Mouse (Mus musculus) heart, embryonic 15.5 days (tissue): ENCODE data around the gene Wasf3. TPM values are rescaled to one million over a fixed set of nuclear protein-coding genes. Genes with fewer than 3 reads are reported as not detected.

Experiments
- ATAC-seq: fragments of 200-750 bp; cut with Nextera tagmentation; replicated peaks from 2 replicates; pipeline ENCODE4 v1.8.0; 2017; ENCODE audit warnings: low read depth, moderate TSS enrichment; ENCODE audit not compliant: insufficient number of reproducible peaks, insufficient read depth, low FRiP score
- H3K27ac ChIP-seq: fragments of 300-500 bp; sonication (generic); 2 replicates; pipeline ENCODE4 v1.5.1; 2015; ENCODE audit warnings: mild to moderate bottlenecking, inconsistent platforms
- H3K27me3 ChIP-seq: fragments of 300-500 bp; sonication (generic); 2 replicates; pipeline ENCODE4 v1.6.1; 2015; ENCODE audit warnings: inconsistent platforms
- H3K36me3 ChIP-seq: fragments of 300-500 bp; sonication (generic); 2 replicates; pipeline ENCODE4 v1.6.1; 2015; ENCODE audit warnings: mild to moderate bottlenecking, inconsistent platforms
- H3K4me1 ChIP-seq: fragments of 300-500 bp; sonication (generic); replicated peaks from 2 replicates; pipeline ENCODE4 v1.6.1; 2015; ENCODE audit warnings: inconsistent platforms
- H3K4me2 ChIP-seq: fragments of 300-500 bp; sonication (generic); 2 replicates; pipeline ENCODE4 v1.6.1; 2015; ENCODE audit warnings: inconsistent platforms, mild to moderate bottlenecking, moderate library complexity
- H3K4me3 ChIP-seq: fragments of 300-500 bp; sonication (generic); 2 replicates; pipeline ENCODE4 v1.5.1; 2015; ENCODE audit warnings: mild to moderate bottlenecking, inconsistent platforms
- H3K9ac ChIP-seq: fragments of 300-500 bp; sonication (generic); 2 replicates; pipeline ENCODE4 v1.6.1; 2015; ENCODE audit warnings: mild to moderate bottlenecking, inconsistent platforms
- H3K9me3 ChIP-seq: fragments of 300-500 bp; sonication (generic); replicated peaks from 2 replicates; pipeline ENCODE4 v1.6.1; 2016; ENCODE audit warnings: inconsistent platforms
- WGBS: fragments of 180-500 bp; shearing (Covaris S2); methylation state at CpG from one replicate; pipeline ENCODE4 v1.1.7; 2015; ENCODE audit warnings: mixed read lengths; 5-methylcytosine and 5-hydroxymethylcytosine counted together
- polyA plus RNA-seq: library from polyadenylated mRNA; unstranded; fragments of >200 nt; fragmentation: Nextera tagmentation; extraction: Ambion mirVana; gene quantifications from 2 replicates; pipeline ENCODE4 v1.2.1, GENCODE M21; 2015

The Wasf3 gene
- polyA plus RNA-seq, result 0.11 and 0.37 TPM in 2 replicates

DNA sequence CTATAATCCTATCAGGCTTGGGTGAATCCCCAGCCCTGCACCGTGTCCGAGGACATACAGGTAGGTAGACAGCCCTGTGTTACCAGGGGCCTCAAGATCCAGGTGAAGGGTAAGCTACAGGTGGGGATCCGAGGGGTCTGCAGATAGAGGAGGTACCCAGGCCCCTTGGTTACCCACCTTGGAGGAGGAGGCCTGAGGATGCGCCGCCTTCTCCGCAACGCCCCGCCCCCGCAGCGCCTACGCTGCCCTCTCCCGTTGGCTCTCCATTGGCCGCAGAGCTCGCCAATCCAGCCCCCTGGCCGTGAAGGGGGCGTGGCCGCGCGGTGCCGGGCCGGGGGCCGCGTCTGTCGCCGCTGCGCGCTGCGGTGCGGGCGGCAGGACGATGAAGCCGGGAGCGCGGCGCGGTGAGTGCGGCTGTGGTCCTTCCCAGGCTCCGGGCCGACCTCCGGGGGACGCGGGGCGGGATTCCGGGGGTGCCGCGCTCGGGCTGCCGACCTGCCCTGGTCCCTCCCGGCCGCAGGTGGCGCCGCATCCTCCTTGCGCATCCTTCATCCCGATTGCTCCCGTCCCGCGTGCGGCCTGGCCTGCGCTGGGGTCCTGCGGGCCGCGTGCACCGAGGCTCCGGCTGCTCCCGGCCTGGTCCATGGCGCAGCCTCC is at the start of gene Wasf3:
TSS of gene Wasf3 (plus strand) at position 51 of the 657 bp plus-strand sequence.
- WGBS, result 2% methylated on average over 64 of the region's 66 CpGs
- ATAC-seq, result peak; percentile 80
- Histone ChIP-seq H3K9me3 (no peaks in the 10 kb centered on the region; the same call in 1 of the 2 replicates), H3K36me3 (no peaks in the 10 kb centered on the region), H3K9ac (peak within 1 kb of the TSS; percentile 36; the same call in 1 of the 2 replicates), H3K4me3 (peak within 1 kb of the TSS; percentile 56), H3K27me3 (peaks cover 36% of the 10 kb centered on the region), H3K27ac (no peak within 1 kb of the TSS), H3K4me1 (peaks cover 7% of the 10 kb centered on the region), H3K4me2 (peak within 1 kb of the TSS; percentile 83)

DNA sequence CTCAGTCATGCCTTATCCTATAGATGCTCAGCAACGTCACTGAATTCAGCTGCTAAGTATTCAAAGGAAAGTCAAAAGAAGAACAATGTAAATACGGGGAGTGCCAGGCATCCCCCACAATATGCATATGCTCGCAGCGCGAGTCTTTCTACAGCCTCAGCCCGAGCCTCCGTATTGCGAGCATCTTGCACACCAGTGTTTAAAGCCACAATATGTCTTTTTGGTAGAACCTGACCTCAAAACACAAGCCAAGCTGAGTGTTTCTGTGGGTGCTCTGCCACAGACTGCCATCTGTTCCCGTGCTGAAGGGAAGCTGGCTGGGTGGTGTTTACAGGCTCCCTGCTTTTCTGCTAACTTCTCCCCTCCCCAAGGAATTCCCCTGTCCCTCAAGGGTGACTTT is 46.7 kb upstream of the Wasf3 start:
- Histone ChIP-seq H3K4me2 (no peak overlapping the region), H3K4me3 (no peak overlapping the region), H3K9ac (no peak overlapping the region), H3K36me3 (no peaks in the 10 kb centered on the region), H3K27me3 (no peaks in the 10 kb centered on the region), H3K9me3 (no peaks in the 10 kb centered on the region), H3K4me1 (no peaks in the 10 kb centered on the region), H3K27ac (no peak overlapping the region)
- no peak for ATAC-seq
- whole genome bisulfite sequencing, result 67% methylated on average over 9 of the region's 9 CpGs

DNA sequence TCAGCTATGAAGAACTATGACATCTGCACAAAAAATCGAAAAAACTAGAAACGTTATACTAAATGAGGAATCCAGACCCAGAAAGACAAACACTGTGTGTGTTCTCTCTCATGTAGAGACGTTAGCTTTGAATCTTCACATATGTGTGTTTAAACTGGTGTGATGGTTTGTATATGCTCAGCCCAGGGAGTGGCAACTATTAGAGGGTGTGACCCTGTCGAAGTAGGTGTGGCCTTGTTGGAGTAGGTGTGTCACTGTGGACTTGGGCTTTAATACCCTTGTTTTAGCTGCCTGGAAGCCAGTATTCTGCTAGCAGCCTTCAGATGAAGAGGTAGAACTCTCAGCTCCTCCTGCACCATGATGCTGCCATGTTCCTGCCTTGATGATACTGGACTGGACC is 44.7 kb upstream of the Wasf3 start:
- Histone ChIP-seq H3K9me3 (no peaks in the 10 kb centered on the region), H3K27ac (no peak overlapping the region), H3K4me2 (no peak overlapping the region), H3K4me3 (no peak overlapping the region), H3K4me1 (no peaks in the 10 kb centered on the region), H3K36me3 (no peaks in the 10 kb centered on the region), H3K27me3 (no peaks in the 10 kb centered on the region), H3K9ac (no peak overlapping the region)
- 77% methylated on average over 4 of the region's 4 CpGs for WGBS
- no peak for ATAC-seq

DNA sequence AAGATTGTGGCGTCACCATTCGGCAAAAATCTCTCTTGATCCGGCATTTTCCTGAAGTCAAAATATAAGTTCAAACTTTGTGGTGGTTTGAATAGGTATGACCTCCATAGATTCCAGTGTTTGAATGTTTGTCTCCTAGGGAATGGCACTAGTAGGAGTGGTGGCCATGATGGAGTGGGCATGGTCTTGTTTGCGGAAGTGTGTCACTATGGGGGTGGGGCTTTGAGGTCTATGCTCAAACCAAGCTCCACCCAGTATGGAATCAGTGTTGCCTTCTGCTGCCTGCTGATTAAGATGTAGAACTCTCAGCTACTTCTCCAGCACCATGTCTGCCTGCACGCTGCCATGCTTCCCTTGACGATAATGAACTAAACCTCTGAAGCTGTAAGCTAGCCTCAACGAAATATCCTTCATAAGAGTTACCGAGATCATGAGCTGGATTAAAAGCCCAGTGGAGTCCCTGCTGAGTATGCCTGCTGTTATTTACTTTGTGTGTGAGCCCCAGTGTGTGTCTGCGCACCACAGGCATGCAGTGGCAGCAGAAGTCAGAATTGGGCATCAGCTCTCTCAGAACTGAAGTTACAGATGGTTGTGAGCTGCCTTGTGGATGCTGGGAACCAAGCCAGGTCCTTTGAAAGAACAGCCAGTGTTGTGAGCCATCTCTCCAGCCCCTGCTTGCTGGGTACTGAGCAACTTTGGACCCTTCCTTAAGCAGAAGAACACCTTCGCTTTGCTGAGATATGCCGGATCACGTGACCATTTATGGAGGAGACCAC is 39.7 kb upstream of the Wasf3 start:
- no peak for ATAC-seq
- Histone ChIP-seq H3K27ac (no peak overlapping the region), H3K36me3 (no peaks in the 10 kb centered on the region), H3K4me3 (no peak overlapping the region), H3K9ac (no peak overlapping the region), H3K4me2 (no peak overlapping the region), H3K4me1 (no peaks in the 10 kb centered on the region), H3K27me3 (no peaks in the 10 kb centered on the region), H3K9me3 (no peaks in the 10 kb centered on the region)
- WGBS, result 85% methylated on average over 12 of the region's 12 CpGs

DNA sequence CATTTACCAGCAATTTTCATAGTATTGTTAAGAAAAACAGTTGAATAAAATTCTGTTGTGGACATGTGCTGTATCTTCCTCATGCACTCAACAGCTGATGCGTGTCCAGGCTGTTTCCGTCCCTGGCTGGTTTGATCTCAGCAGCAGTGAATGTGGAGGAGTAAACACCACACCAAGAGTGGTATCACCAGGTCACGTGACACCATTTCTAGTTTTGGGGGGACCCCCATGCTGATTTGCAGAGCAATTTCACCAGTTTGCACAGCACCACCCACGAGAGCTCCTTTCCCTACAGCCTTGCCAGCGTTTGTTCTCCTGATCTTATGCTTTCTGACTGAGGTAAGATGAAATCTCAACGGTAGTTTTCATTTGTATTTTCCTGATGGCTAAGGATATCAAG is 37.7 kb upstream of the Wasf3 start:
- Histone ChIP-seq H3K4me2 (no peak overlapping the region), H3K27ac (no peak overlapping the region), H3K9ac (no peak overlapping the region), H3K9me3 (no peaks in the 10 kb centered on the region), H3K4me1 (no peaks in the 10 kb centered on the region), H3K4me3 (no peak overlapping the region), H3K36me3 (no peaks in the 10 kb centered on the region), H3K27me3 (no peaks in the 10 kb centered on the region)
- ATAC-seq, result no peak
- WGBS, result 72% methylated on average over 6 of the region's 6 CpGs

DNA sequence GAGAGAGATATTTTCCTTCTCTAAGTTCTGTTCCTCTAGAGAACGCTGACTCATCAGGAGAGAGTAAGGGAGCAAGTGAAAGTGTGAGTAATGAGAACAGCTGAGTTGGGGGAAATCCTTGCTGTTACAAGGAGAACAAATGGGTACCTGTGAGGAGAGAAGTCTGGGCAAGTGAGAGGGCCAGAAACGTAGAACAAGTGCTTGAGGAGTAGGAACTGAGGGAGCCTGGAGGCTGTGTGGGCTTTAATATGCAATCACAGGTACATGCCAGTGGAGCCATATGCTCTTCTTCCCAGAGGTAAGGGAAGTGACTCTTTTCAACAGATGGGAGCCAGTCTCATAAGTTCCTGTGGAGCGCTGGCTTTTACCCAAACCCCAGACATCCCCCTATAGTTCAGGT is 35.6 kb upstream of the Wasf3 start:
- 70% methylated on average over 3 of the region's 3 CpGs for WGBS
- Histone ChIP-seq H3K9me3 (no peaks in the 10 kb centered on the region), H3K27me3 (no peaks in the 10 kb centered on the region), H3K27ac (no peak overlapping the region), H3K4me3 (no peak overlapping the region), H3K4me2 (no peak overlapping the region), H3K4me1 (no peaks in the 10 kb centered on the region), H3K36me3 (no peaks in the 10 kb centered on the region), H3K9ac (no peak overlapping the region)
- ATAC-seq, result no peak

DNA sequence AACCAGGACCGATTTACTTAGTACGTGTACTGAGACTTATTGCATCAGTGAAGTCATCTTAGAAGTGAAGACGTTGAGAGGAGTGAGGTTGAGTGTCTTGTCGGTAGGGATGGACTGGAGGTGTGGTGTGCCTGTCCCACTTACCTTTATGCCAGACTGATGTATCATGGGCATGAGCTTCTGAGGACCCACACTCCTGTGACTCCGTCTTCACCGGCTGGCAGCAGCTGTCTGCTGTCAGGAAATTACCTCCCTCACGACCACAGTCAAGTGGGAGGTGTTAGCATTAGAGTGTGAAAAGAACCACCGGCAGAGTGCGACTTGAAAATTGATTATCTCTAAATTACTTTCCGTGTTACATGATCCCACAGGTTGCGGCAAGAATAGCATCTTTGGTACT is 34.0 kb upstream of the Wasf3 start:
- Histone ChIP-seq H3K4me2 (no peak overlapping the region), H3K27me3 (no peaks in the 10 kb centered on the region), H3K27ac (no peak overlapping the region), H3K9me3 (no peaks in the 10 kb centered on the region), H3K4me3 (no peak overlapping the region), H3K36me3 (no peaks in the 10 kb centered on the region), H3K4me1 (no peaks in the 10 kb centered on the region), H3K9ac (no peak overlapping the region)
- ATAC-seq, result no peak
- WGBS, result 75% methylated on average over 11 of the region's 11 CpGs

DNA sequence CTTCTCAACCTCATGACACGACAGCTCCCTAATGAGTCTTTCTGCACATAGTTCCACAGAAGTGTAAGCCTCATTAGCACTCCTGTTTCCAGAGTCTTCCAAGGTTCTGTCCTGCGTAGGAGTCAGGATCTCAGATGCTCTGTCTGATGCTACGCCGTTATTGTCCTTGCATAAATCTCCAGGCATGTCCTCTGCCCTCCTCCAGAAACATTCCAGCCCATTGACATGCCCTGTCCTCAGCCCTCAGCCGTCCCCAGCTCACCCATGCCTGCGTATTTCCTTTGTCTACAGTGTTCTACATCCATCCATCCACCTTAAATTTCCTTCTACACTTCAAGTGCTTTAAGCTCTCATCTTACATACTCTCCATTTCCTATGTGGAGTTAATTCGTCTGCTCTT is 32.8 kb upstream of the Wasf3 start:
- no peak overlapping the region for H3K9ac ChIP-seq
- no peak overlapping the region for H3K4me2 ChIP-seq
- no peak for ATAC-seq
- no peaks in the 10 kb centered on the region for H3K9me3 ChIP-seq
- H3K27ac ChIP-seq, result no peak overlapping the region
- no peaks in the 10 kb centered on the region for H3K36me3 ChIP-seq
- H3K4me1 ChIP-seq, result no peaks in the 10 kb centered on the region
- WGBS, result 76% methylated on average over 7 of the region's 7 CpGs
- no peaks in the 10 kb centered on the region for H3K27me3 ChIP-seq
- H3K4me3 ChIP-seq, result no peak overlapping the region

DNA sequence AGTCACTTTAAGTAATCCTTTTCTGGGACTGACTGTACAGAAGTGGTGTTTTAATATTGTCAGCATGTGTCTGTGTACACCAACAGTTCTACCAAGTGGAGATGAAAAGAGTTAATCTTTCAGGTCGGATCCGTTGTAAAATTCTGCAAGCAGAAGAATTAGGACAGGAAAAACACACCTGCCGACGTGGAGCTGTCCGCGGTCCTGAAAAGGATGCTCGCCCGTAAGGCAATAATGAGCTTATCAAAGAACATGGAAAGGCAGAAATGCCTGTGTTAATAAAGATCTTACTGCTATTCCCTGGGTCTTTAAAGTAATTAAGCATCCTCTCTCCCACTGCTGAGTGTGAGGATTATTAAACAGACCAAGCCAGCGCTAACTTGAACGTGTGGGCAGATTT is 24.4 kb upstream of the Wasf3 start:
- 35% methylated on average over 10 of the region's 10 CpGs for WGBS
- no peaks in the 10 kb centered on the region for H3K9me3 ChIP-seq
- ATAC-seq, result no peak
- H3K9ac ChIP-seq, result no peak overlapping the region
- H3K27me3 ChIP-seq, result no peaks in the 10 kb centered on the region
- no peak overlapping the region for H3K27ac ChIP-seq
- no peaks in the 10 kb centered on the region for H3K4me1 ChIP-seq
- no peak overlapping the region for H3K4me2 ChIP-seq
- no peak overlapping the region for H3K4me3 ChIP-seq
- H3K36me3 ChIP-seq, result no peaks in the 10 kb centered on the region

DNA sequence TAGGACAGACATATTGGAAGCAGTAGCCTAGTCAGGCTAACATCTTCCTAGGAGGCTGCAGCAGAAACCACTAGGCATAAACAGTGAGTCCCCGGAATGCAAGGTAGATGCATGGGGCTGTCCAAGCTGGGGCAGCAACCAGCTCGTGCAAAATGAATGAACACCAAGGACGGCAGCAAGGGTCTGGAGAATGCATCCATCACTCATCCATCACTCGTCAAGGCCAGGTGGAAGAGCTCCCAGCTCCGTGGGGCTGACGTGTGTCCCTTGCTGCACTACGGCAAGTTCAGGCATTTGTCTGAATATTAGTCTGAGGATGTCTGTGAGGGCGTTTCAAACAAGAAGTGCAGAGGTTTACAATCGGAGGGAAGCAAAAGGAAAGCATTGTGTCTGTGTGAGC is 22.1 kb upstream of the Wasf3 start:
- Histone ChIP-seq H3K4me2 (no peak overlapping the region), H3K27ac (no peak overlapping the region), H3K4me3 (no peak overlapping the region), H3K36me3 (no peaks in the 10 kb centered on the region), H3K27me3 (no peaks in the 10 kb centered on the region), H3K9me3 (no peaks in the 10 kb centered on the region), H3K4me1 (no peaks in the 10 kb centered on the region), H3K9ac (no peak overlapping the region)
- ATAC-seq, result no peak
- WGBS, result 66% methylated on average over 9 of the region's 9 CpGs

DNA sequence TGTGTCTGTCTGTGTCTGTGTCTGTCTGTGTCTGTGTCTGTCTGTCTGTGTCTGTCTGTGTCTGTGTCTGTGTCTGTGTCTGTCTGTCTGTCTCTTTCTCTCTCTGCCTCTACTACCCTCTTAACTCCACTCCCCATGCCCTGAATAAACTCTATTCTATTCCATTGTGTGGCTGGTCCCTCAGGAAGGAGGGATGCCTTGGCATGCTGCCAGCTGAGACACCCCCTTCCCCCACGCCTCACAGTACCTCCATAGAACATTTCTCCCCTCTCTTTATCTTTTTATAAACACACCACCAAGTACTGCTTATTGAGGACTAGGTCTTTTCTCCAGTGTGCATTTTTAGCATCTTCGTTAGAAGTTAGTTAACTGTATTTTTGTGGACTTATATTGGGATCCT is 16.4 kb upstream of the Wasf3 start:
- no peaks in the 10 kb centered on the region for H3K27me3 ChIP-seq
- no peak overlapping the region for H3K4me2 ChIP-seq
- H3K9ac ChIP-seq, result no peak overlapping the region
- 63% methylated on average over 2 of the region's 2 CpGs for WGBS
- no peak for ATAC-seq
- no peak overlapping the region for H3K27ac ChIP-seq
- H3K36me3 ChIP-seq, result no peaks in the 10 kb centered on the region
- H3K4me3 ChIP-seq, result no peak overlapping the region
- no peaks in the 10 kb centered on the region for H3K4me1 ChIP-seq
- no peaks in the 10 kb centered on the region for H3K9me3 ChIP-seq

DNA sequence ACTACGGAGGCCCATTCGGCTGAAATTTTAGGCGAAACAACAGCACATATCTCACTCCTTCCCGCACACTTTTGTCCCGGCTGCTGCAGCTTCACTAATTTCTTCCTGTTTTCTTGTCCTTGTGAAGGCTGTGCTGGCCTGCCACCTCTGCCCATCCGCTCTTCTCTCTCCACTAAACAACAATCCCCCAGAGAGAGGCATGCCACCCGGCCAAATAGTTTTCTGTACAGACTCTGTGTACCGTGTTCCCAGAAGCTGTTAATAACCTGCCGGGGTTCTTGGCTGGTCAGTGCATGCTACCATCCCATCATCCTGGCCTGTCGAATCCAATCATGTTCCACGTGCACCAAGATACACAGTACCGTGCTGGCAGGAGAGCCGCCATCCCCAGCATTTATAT is 15.8 kb upstream of the Wasf3 start:
- WGBS, result 78% methylated on average over 13 of the region's 13 CpGs
- Histone ChIP-seq H3K27ac (no peak overlapping the region), H3K27me3 (no peaks in the 10 kb centered on the region), H3K36me3 (no peaks in the 10 kb centered on the region), H3K9me3 (no peaks in the 10 kb centered on the region), H3K4me1 (no peaks in the 10 kb centered on the region), H3K4me2 (no peak overlapping the region), H3K4me3 (no peak overlapping the region), H3K9ac (no peak overlapping the region)
- no peak for ATAC-seq
